Mouse (Mus musculus) heart, adult 2 months (tissue): Measurements from ENCODE around the gene Plekhd1. TPM values are rescaled to one million over a fixed set of nuclear protein-coding genes. Genes with fewer than 3 reads are reported as not detected.
A peak's percentile ranks its signal among the peaks of the same experiment; 100 is the strongest.

Experiments
- DNase-seq, 2 experiments: peaks; one replicate each; pipeline ENCODE4 v3.0.0; 2021
- H3K27ac ChIP-seq: fragments of 200-600 bp; 2 replicates; pipeline ENCODE4 v1.8.1; 2022
- H3K27me3 ChIP-seq: fragments of 200-500 bp; 2 replicates; pipeline ENCODE4 v1.6.1; 2012; ENCODE audit warnings: mild to moderate bottlenecking, low read length, inconsistent platforms, mixed read lengths; ENCODE audit not compliant: control insufficient read depth, insufficient read depth
- H3K36me3 ChIP-seq: fragments of 200-500 bp; 2 replicates; pipeline ENCODE4 v1.6.1; 2012; ENCODE audit warnings: low read length, inconsistent platforms; ENCODE audit not compliant: control insufficient read depth, insufficient read depth
- H3K4me1 ChIP-seq: fragments of 200-500 bp; 2 replicates; pipeline ENCODE4 v1.6.1; 2011; ENCODE audit warnings: low read length; ENCODE audit not compliant: control insufficient read depth, insufficient read depth
- H3K4me3 ChIP-seq: fragments of 200-600 bp; 2 replicates; pipeline ENCODE4 v1.8.1; 2022
- H3K79me2 ChIP-seq: fragments of 200-500 bp; replicated peaks from 2 replicates; pipeline ENCODE4 v1.6.1; 2012; ENCODE audit warnings: mild to moderate bottlenecking, inconsistent platforms, low read length, moderate library complexity, mixed read lengths; ENCODE audit not compliant: control insufficient read depth, insufficient read depth
- H3K9ac ChIP-seq: fragments of 200-500 bp; 2 replicates; pipeline ENCODE4 v1.6.1; 2012; ENCODE audit warnings: low read depth, mild to moderate bottlenecking, control low read depth, inconsistent platforms, low read length, mixed read lengths
- CTCF ChIP-seq: fragments of 200-600 bp; IDR thresholded peaks from 2 replicates; pipeline ENCODE4 v1.8.1; 2022; ENCODE audit warnings: antibody characterized with exemption, mild to moderate bottlenecking, moderate library complexity
- EP300 ChIP-seq: fragments of 200-500 bp; IDR thresholded peaks from 2 replicates; pipeline ENCODE4 v1.6.1; 2011; ENCODE audit warnings: low read depth, low read length, control low read depth; ENCODE audit not compliant: insufficient read depth
- POLR2A ChIP-seq: fragments of 200-500 bp; IDR thresholded peaks from 2 replicates; pipeline ENCODE4 v1.6.1; 2011; ENCODE audit warnings: mild to moderate bottlenecking, low read depth, low read length, control low read depth; ENCODE audit not compliant: insufficient read depth
- WGBS: fragments of 180-500 bp; shearing (Covaris S2); methylation state at CpG from one replicate; pipeline ENCODE4 v1.1.7; 2018; 5-methylcytosine and 5-hydroxymethylcytosine counted together
- intact Hi-C: fragments of 180-260 bp; cut with DNase I; formaldehyde crosslinking; loops from one replicate; pipeline ENCODE4 v1.15.1; 2025
- polyA plus RNA-seq: library from polyadenylated mRNA; depleted of rRNA; stranded (reverse); fragments of >200 nt; gene quantifications from 2 replicates; pipeline ENCODE4 v1.2.3, GENCODE M21; 2012
- total RNA-seq, 2 experiments: library from RNA; stranded (reverse); gene quantifications; 2 replicates each; pipeline ENCODE4 v1.2.3; 2021

The Plekhd1 gene
- total and polyA plus RNA-seq, 3 experiments: 0.27 TPM; not detected in 2

GRCm38 (mm10) chr12:80673170-80673569 lies 19.2 kb upstream of the Plekhd1 start:
- Histone ChIP-seq H3K4me3 (no peak overlapping the region), H3K4me1 (no peaks in the 10 kb centered on the region), H3K9ac (no peak overlapping the region), H3K27me3 (no peaks in the 10 kb centered on the region), H3K27ac (no peak overlapping the region), H3K36me3 (no peaks in the 10 kb centered on the region), H3K79me2 (no peaks in the 10 kb centered on the region)
- 12% methylated on average over 3 of the region's 3 CpGs for WGBS
- DNase-seq: peak; percentile 19 to 38
- TF ChIP-seq EP300: no peak
- peak; percentile 92 for TF ChIP-seq CTCF
- intact Hi-C loops: loop anchor here (5.0 kb wide), 2 partner anchors 176 to 516 kb away; no protein-coding TSS in a partner anchor

- Histone ChIP-seq H3K4me1 (no peaks in the 10 kb centered on the region), H3K79me2 (no peaks in the 10 kb centered on the region), H3K27me3 (no peaks in the 10 kb centered on the region), H3K9ac (no peak overlapping the region), H3K36me3 (no peaks in the 10 kb centered on the region), H3K27ac (no peak overlapping the region), H3K4me3 (no peak overlapping the region)
- intact Hi-C loops: loop anchor here (2.0 kb wide), 1 partner anchor 43 kb away; no protein-coding TSS in a partner anchor
- peak in 1 of 2 experiments; percentile 27 for DNase-seq
- WGBS: 69% methylated on average over 1 of the region's 1 CpGs
- TF ChIP-seq EP300: 0 out of 2 replicates have a peak, but pooled peaks have one; percentile 30
- TF ChIP-seq CTCF: peak; percentile 76
- no peak for TF ChIP-seq POLR2A
These were observed 11.1 kb upstream of the Plekhd1 start for GRCm38 (mm10) chr12:80681340-80681739.

- Histone ChIP-seq H3K4me1 (no peaks in the 10 kb centered on the region), H3K36me3 (no peaks in the 10 kb centered on the region), H3K27ac (no peak overlapping the region), H3K79me2 (no peaks in the 10 kb centered on the region), H3K4me3 (no peak overlapping the region), H3K9ac (no peak overlapping the region), H3K27me3 (no peaks in the 10 kb centered on the region)
- TF ChIP-seq CTCF: no peak
- no peak for TF ChIP-seq POLR2A
- TF ChIP-seq EP300: no peak
- 96% methylated on average over 3 of the region's 3 CpGs for WGBS
- DNase-seq: no peak
- intact Hi-C loops: no loop called here
These were observed 8.8 kb upstream of the Plekhd1 start for GRCm38 (mm10) chr12:80683554-80683953.

GRCm38 (mm10) chr12:80684316-80684715 lies 8.1 kb upstream of the Plekhd1 start:
- Histone ChIP-seq H3K36me3 (no peaks in the 10 kb centered on the region), H3K27ac (no peak overlapping the region), H3K4me1 (no peaks in the 10 kb centered on the region), H3K4me3 (no peak overlapping the region), H3K27me3 (no peaks in the 10 kb centered on the region), H3K9ac (no peak overlapping the region), H3K79me2 (no peaks in the 10 kb centered on the region)
- TF ChIP-seq POLR2A (no peak), EP300 (no peak)
- DNase-seq: no peak
- intact Hi-C loops: no loop called here
- WGBS: 94% methylated on average over 3 of the region's 3 CpGs

GRCm38 (mm10) chr12:80687788-80688211 lies 4.6 kb upstream of the Plekhd1 start:
- Histone ChIP-seq H3K4me1 (no peaks in the 10 kb centered on the region; the same call in 1 of the 2 replicates), H3K79me2 (no peaks in the 10 kb centered on the region), H3K9ac (no peak overlapping the region), H3K27me3 (peaks cover 5% of the 10 kb centered on the region), H3K36me3 (no peaks in the 10 kb centered on the region), H3K27ac (no peak overlapping the region), H3K4me3 (no peak overlapping the region)
- 19% methylated on average over 10 of the region's 10 CpGs for WGBS
- DNase-seq: peak; percentile 38 to 42
- intact Hi-C loops: no loop called here
- TF ChIP-seq EP300 (no peak), POLR2A (no peak), CTCF (no peak)

- Histone ChIP-seq H3K27ac (no peak overlapping the region), H3K27me3 (peaks cover 10% of the 10 kb centered on the region), H3K36me3 (no peaks in the 10 kb centered on the region), H3K9ac (no peak overlapping the region), H3K4me3 (no peak overlapping the region), H3K79me2 (no peaks in the 10 kb centered on the region), H3K4me1 (no peaks in the 10 kb centered on the region; the same call in 1 of the 2 replicates)
- WGBS: 66% methylated on average over 5 of the region's 5 CpGs
- no peak for TF ChIP-seq POLR2A
- no peak for TF ChIP-seq EP300
- no peak for TF ChIP-seq CTCF
- DNase-seq: no peak
- intact Hi-C loops: no loop called here
These were observed 2.7 kb upstream of the Plekhd1 start for GRCm38 (mm10) chr12:80689696-80690095.
